Mouse (Mus musculus) adrenal gland, adult 18-20 months (tissue): ENCODE results near the gene Dcst2. TPM values are rescaled to one million over a fixed set of nuclear protein-coding genes. Genes with fewer than 3 reads are reported as not detected.

Experiments used
- total RNA-seq, 2 experiments: library from RNA; stranded (reverse); gene quantifications; 1 replicate in 1 of 2; 2 replicates in 1 of 2; pipeline ENCODE4 v1.2.3; 2021

The Dcst2 gene
- total RNA-seq, 2 experiments from 2014 or later: 0.80 to 0.93 TPM

Other genes with a start within 250 kb of the Dcst2 start
- not detected for gene Pklr, start 225.8 kb upstream of the Dcst2 start, total RNA-seq
- gene Hcn3, start 201.8 kb upstream of the Dcst2 start, total RNA-seq: 1 to 10 TPM; 2.6 to 7.7 TPM
- 10 to 100 TPM; 45.3 to 64.8 TPM for gene Clk2, start 197.2 kb upstream of the Dcst2 start, total RNA-seq
- gene Scamp3, start 184.5 kb upstream of the Dcst2 start, total RNA-seq: 10 to 100 TPM; 72.1 to 87.0 TPM
- 10 to 100 TPM; 15.4 to 16.2 TPM for gene Fam189b, start 178.8 kb upstream of the Dcst2 start, total RNA-seq
- gene Gba, start 159.0 kb upstream of the Dcst2 start, total RNA-seq: 10 to 100 TPM; 57.1 to 61.9 TPM
- gene Thbs3, start 146.8 kb upstream of the Dcst2 start, total RNA-seq: 10 to 100 TPM in 1 of 2 experiments, 1 to 10 TPM in 1; 7.9 to 14.5 TPM
- 100 to 1,000 TPM; 141 to 148 TPM for gene Mtx1, start 134.9 kb upstream of the Dcst2 start, total RNA-seq
- gene Muc1, start 132.9 kb upstream of the Dcst2 start, total RNA-seq: under 1 TPM; 0.23 to 0.35 TPM
- gene Krtcap2, start 116.0 kb upstream of the Dcst2 start, total RNA-seq: 100 to 1,000 TPM; 108 to 123 TPM
- gene Trim46, start 115.7 kb upstream of the Dcst2 start, total RNA-seq: 1 to 10 TPM; 1.7 to 2.9 TPM
- gene Dpm3, start 102.6 kb upstream of the Dcst2 start, total RNA-seq: 100 to 1,000 TPM; 119 to 122 TPM
- gene Slc50a1, start 91.4 kb upstream of the Dcst2 start, total RNA-seq: 10 to 100 TPM; 40.9 to 52.4 TPM
- 10 to 100 TPM; 12.2 to 12.6 TPM for gene Efna1, start 80.8 kb upstream of the Dcst2 start, total RNA-seq
- under 1 TPM in 1 of 2 experiments, not detected in 1; 0.42 TPM for gene Efna3, start 39.0 kb upstream of the Dcst2 start, total RNA-seq
- gene Efna4, start 23.9 kb upstream of the Dcst2 start, total RNA-seq: 1 to 10 TPM in 1 of 2 experiments, under 1 TPM in 1; 0.43 to 1.1 TPM
- 10 to 100 TPM; 56.3 to 87.6 TPM for gene Adam15, start 12.0 kb upstream of the Dcst2 start, total RNA-seq
- 1 to 10 TPM in 1 of 2 experiments, under 1 TPM in 1; 0.46 to 1.4 TPM for gene Dcst1, start 3.3 kb downstream of the Dcst2 start, total RNA-seq
- gene Zbtb7b, start 32.8 kb downstream of the Dcst2 start, total RNA-seq: 100 to 1,000 TPM in 1 of 2 experiments, 10 to 100 TPM in 1; 89.7 to 101 TPM
- under 1 TPM in 1 of 2 experiments, not detected in 1; 0.30 TPM for gene Lenep, start 40.8 kb downstream of the Dcst2 start, total RNA-seq
- 10 to 100 TPM; 28.6 to 37.6 TPM for gene Flad1, start 49.9 kb downstream of the Dcst2 start, total RNA-seq
- gene Cks1b, start 56.4 kb downstream of the Dcst2 start, total RNA-seq: 10 to 100 TPM; 14.3 to 19.6 TPM
- gene Shc1, start 56.5 kb downstream of the Dcst2 start, total RNA-seq: 10 to 100 TPM; 75.5 to 87.1 TPM
- 10 to 100 TPM; 40.7 to 40.9 TPM for gene Pygo2, start 68.2 kb downstream of the Dcst2 start, total RNA-seq
- 10 to 100 TPM; 53.2 to 57.8 TPM for gene Pbxip1, start 74.7 kb downstream of the Dcst2 start, total RNA-seq
- 10 to 100 TPM; 31.4 to 77.1 TPM for gene Pmvk, start 92.6 kb downstream of the Dcst2 start, total RNA-seq
- gene Kcnn3, start 158.2 kb downstream of the Dcst2 start, total RNA-seq: 1 to 10 TPM; 2.7 to 3.8 TPM